Mouse (Mus musculus): Measurements from ENCODE around the gene Hnrnpu.
A peak's percentile ranks its signal among the peaks of the same experiment; 100 is the strongest.

GRCm38 (mm10) chr1:178303425-178303824 is 34.2 kb downstream of the Hnrnpu start:
- TF ChIP-seq ZC3H11A (IDR thresholded peaks at IDR 0.05; ENCODE audit: borderline replicate concordance, low read depth, low read length), result peak; percentile 49; the same call in 1 of the 2 replicates
- TF ChIP-seq CHD2 (IDR thresholded peaks at IDR 0.05; ENCODE audit: low read depth, low read length), result no peak
- no peak for TF ChIP-seq HCFC1 (IDR thresholded peaks at IDR 0.05; ENCODE audit: borderline replicate concordance, insufficient read depth, low read length)
- TF ChIP-seq ZNF384 (IDR thresholded peaks at IDR 0.05; ENCODE audit: low read depth, low read length), result 0 out of 2 replicates have a peak, but pooled peaks have one; percentile 40
- no peak for TF ChIP-seq MAFK (IDR thresholded peaks at IDR 0.05; ENCODE audit: insufficient read depth, low read depth, low read length)
